Mouse (Mus musculus) G1E (cell line): ENCODE results near the gene Nebl. TPM values are rescaled to one million over a fixed set of nuclear protein-coding genes. Genes with fewer than 3 reads are reported as not detected.

Experiments
- ATAC-seq: 2 replicates; pipeline ENCODE4 v1.8.0; 2016; ENCODE audit warnings: mild to moderate bottlenecking; ENCODE audit not compliant: insufficient number of reproducible peaks, poor library complexity, low FRiP score, severe bottlenecking; ENCODE audit errors: extremely low read depth
- DNase-seq: peaks from one replicate; pipeline ENCODE4 v3.0.0; 2012; ENCODE audit warnings: low spot score
- H3K27me3 ChIP-seq: 2 replicates; pipeline ENCODE4 v1.6.1; 2012; ENCODE audit warnings: mild to moderate bottlenecking, low read length, inconsistent platforms; ENCODE audit not compliant: insufficient read depth
- H3K36me3 ChIP-seq: replicated peaks from 2 replicates; pipeline ENCODE3; 2012; ENCODE audit warnings: mild to moderate bottlenecking, inconsistent platforms
- H3K4me1 ChIP-seq: 2 replicates; pipeline ENCODE4 v1.6.1; 2012; ENCODE audit warnings: low read depth, low read length, inconsistent platforms, mixed read lengths; ENCODE audit not compliant: insufficient read depth
- H3K4me3 ChIP-seq: 2 replicates; pipeline ENCODE4 v1.5.1; 2012; ENCODE audit warnings: low read depth, mild to moderate bottlenecking, inconsistent platforms, low read length, moderate library complexity, mixed read lengths
- H3K9me3 ChIP-seq: replicated peaks from 2 replicates; pipeline ENCODE4 v1.6.1; 2012; ENCODE audit warnings: inconsistent platforms
- CTCF ChIP-seq: IDR thresholded peaks from 2 replicates; pipeline ENCODE4 v1.5.1; 2012; ENCODE audit warnings: low read depth, low read length, inconsistent platforms, mixed read lengths
- GATA1 ChIP-seq: IDR thresholded peaks from 2 replicates; pipeline ENCODE4 v1.6.1; 2012; ENCODE audit warnings: borderline replicate concordance, low read length, inconsistent platforms, mixed read lengths
- GATA2 ChIP-seq: IDR thresholded peaks from 2 replicates; pipeline ENCODE4 v1.6.1; 2012; ENCODE audit warnings: low read depth, low read length, inconsistent platforms, borderline replicate concordance
- POLR2AphosphoS5 ChIP-seq: IDR thresholded peaks from 2 replicates; pipeline ENCODE4 v1.6.1; 2012; ENCODE audit warnings: low read depth, low read length, inconsistent platforms; ENCODE audit not compliant: insufficient replicate concordance
- TAL1 ChIP-seq: conservative IDR thresholded peaks from 2 replicates; pipeline ENCODE4 v1.6.1; 2012; ENCODE audit warnings: low read depth, low read length, inconsistent platforms, mixed read lengths
- polyA plus RNA-seq: library from polyadenylated mRNA; stranded (reverse); fragments of >175 nt; gene quantifications from 2 replicates; pipeline ENCODE4 v1.2.3, GENCODE M21; 2012
- total RNA-seq, 2 experiments: library from RNA; stranded (forward) in 1 of 2; stranded (reverse) in 1 of 2; fragments of 200-1000 nt in 1 of 2; fragments of >200 nt in 1 of 2; fragmentation: Nextera tagmentation in 1 of 2; gene quantifications; 2 replicates each; pipeline ENCODE4 v1.2.3; 2014 to 2017

Nebl gene
- total and polyA plus RNA-seq, 3 experiments = 0.79 to 21.8 (median 6.8) TPM

DNA sequence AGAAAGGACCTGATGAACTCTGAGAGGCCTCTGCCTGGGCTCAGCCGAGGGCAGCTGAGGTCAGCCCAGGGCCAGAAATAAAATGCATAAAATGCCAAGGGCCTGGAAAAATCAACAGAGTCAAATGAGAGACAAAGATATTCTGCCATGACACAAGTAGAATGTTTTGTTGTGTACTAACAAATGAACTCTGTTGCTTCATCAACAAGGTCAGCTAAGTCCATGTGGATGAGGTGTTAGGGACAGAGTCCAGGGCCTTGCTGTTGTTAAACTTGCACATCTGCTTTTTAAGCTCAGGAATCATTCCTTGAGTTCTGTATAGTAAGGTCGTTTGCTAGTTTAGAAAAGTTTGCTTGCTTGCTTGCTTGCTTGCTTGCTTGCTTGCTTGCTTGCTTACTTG, 9.2 kb upstream of the Nebl start:
- TF ChIP-seq GATA2 (no peak), CTCF (no peak), POLR2AphosphoS5 (no peak), GATA1 (no peak)
- H3K4me3 ChIP-seq = no peak overlapping the region
- H3K4me1 ChIP-seq = no peaks in the 10 kb centered on the region
- H3K36me3 ChIP-seq = no peaks in the 10 kb centered on the region
- H3K9me3 ChIP-seq = no peaks in the 10 kb centered on the region
- H3K27me3 ChIP-seq = peaks cover 22% of the 10 kb centered on the region
- ATAC-seq (no peak), DNase-seq (no peak)

DNA sequence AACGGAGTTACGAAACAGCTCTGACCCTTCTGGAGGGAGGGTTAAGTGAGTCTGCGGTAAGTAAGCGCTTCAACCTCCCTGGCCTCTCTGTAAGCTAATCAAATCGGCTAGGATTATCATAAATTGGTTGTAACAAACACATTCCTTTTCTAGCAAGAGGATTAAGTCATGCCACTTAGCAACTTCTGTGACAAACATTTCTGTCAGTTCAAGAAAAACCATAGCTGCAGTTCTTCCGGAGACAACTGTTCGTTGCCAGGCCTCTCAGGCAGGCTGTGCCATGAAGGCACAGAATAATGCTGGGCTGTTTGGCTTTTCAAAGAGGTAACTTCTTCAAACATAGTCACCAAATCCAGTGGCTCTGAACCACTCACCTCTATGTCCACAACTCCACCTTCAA, 946 bp upstream of the Nebl start:
- Histone ChIP-seq H3K36me3 (no peaks in the 10 kb centered on the region), H3K27me3 (peaks cover 6% of the 10 kb centered on the region; the same call in 1 of the 2 replicates), H3K4me1 (no peaks in the 10 kb centered on the region), H3K4me3 (no peak overlapping the region), H3K9me3 (no peaks in the 10 kb centered on the region)
- ATAC-seq (no peak), DNase-seq (no peak)
- TF ChIP-seq POLR2AphosphoS5 = no peak
- TF ChIP-seq CTCF = no peak
- no peak for TF ChIP-seq TAL1

GRCm38 (mm10) chr2:17731831-17732200, 552 bp upstream of the Nebl start:
- no peak for ATAC-seq
- H3K4me3 ChIP-seq = no peak overlapping the region

DNA sequence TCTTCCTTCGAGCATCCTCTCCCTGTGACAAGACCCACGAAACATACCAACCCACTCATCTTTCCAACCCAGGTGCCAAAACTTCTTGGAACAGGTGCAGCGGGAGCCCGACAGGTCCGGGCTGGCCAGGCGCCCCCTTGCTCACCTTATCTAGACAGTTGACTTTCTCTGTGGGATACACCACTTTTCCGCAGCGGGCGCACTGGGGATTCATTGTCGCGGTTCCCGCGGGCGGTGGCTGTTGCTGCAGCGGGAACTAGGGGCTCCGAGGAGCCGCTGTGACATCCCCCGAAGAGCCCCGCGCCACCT, 662 bp downstream of the Nebl start:
- Histone ChIP-seq H3K4me1 (no peaks in the 10 kb centered on the region), H3K4me3 (no peak overlapping the region), H3K27me3 (peaks cover 6% of the 10 kb centered on the region; the same call in 1 of the 2 replicates), H3K36me3 (no peaks in the 10 kb centered on the region), H3K9me3 (no peaks in the 10 kb centered on the region)
- no peak for DNase-seq
- TF ChIP-seq GATA1 (no peak), POLR2AphosphoS5 (no peak), TAL1 (no peak), CTCF (no peak)
- ATAC-seq = no peak

More at GRCm38 (mm10) chr2:17731831-17732200, 552 bp upstream of the Nebl start:
- Histone ChIP-seq H3K27me3 (peaks cover 6% of the 10 kb centered on the region; the same call in 1 of the 2 replicates), H3K9me3 (no peaks in the 10 kb centered on the region), H3K36me3 (no peaks in the 10 kb centered on the region), H3K4me1 (no peaks in the 10 kb centered on the region)
- no peak for TF ChIP-seq TAL1
- no peak for TF ChIP-seq CTCF
- TF ChIP-seq POLR2AphosphoS5 = no peak
- no peak for TF ChIP-seq GATA2
- no peak for TF ChIP-seq GATA1
- no peak for DNase-seq

- H3K4me1 ChIP-seq = no peaks in the 10 kb centered on the region
- DNase-seq = no peak
- H3K4me3 ChIP-seq = no peak overlapping the region
- H3K27me3 ChIP-seq = peaks cover 6% of the 10 kb centered on the region; the same call in 1 of the 2 replicates
- TF ChIP-seq POLR2AphosphoS5 = no peak
- no peak for TF ChIP-seq CTCF
- TF ChIP-seq GATA1 = no peak
- TF ChIP-seq GATA2 = no peak
- no peak for TF ChIP-seq TAL1
- ATAC-seq = no peak
- no peaks in the 10 kb centered on the region for H3K9me3 ChIP-seq
- no peaks in the 10 kb centered on the region for H3K36me3 ChIP-seq
These were observed 1.3 kb downstream of the Nebl start for GRCm38 (mm10) chr2:17729770-17730647.

DNA sequence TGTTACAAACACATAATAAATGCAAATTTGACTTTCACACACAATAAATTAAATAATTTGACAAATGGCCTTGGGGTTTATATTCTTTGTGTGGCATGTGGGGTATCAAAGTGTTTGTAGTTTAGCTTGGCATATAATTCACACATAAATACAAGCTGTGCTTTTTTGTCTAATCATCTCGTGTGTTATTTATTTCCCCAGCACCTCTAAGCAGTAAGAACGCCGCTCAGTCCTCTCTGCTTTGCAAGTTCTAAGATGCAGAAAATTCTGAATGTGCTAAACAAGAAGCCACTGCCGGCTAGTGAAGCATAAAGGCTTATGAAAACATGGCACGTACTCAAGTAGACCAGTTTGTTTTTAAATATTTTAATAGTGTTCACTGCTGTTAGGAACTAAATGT, 6.9 kb downstream of the Nebl start:
- H3K4me3 ChIP-seq = no peak overlapping the region
- no peaks in the 10 kb centered on the region for H3K9me3 ChIP-seq
- H3K36me3 ChIP-seq = no peaks in the 10 kb centered on the region
- no peaks in the 10 kb centered on the region for H3K27me3 ChIP-seq
- TF ChIP-seq GATA1 (no peak), CTCF (no peak)
- H3K4me1 ChIP-seq = no peaks in the 10 kb centered on the region
- DNase-seq = no peak
- no peak for ATAC-seq
